Mouse (Mus musculus) urinary bladder, postnatal 4 days (tissue): Measurements from ENCODE around the gene Hoxd11.

Experiments used
- DNase-seq, 2 experiments: peaks; one replicate each; pipeline ENCODE4 v3.0.0; 2021 to 2022; ENCODE audit warnings: low spot score in 2 of 2

Hoxd11 gene

DNA sequence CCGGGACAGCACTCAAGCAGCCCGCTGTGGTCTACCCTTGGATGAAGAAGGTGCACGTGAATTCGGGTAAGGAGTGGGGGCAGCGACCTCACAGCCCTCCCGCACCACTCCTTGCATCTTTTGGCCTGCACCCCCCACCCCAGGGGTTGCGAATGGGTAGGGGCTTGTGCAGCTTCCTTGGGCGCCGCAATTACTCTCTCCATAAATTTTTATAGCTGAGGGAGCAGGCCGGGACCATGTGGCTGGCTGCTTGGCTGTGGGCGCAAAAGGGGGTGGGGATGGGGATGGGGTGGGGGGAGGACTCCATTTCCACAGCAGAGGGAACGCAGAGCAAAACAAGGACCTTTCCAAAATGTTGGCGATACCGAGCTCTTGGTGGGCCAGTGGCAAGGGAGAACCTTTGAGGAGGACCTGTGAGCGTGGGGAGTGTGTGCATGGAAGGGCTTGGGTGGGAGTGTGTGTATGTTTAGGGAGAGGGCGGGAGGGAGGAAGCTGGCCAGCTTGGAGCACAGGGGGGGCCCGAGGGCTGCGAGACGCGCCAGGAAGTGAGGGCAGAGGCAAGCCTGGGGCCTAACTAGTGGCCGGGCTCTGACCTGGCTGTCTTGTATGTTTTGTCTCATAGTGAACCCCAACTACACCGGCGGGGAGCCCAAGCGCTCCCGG, 48.4 kb downstream of the Hoxd11 start:
- no peak for DNase-seq

DNA sequence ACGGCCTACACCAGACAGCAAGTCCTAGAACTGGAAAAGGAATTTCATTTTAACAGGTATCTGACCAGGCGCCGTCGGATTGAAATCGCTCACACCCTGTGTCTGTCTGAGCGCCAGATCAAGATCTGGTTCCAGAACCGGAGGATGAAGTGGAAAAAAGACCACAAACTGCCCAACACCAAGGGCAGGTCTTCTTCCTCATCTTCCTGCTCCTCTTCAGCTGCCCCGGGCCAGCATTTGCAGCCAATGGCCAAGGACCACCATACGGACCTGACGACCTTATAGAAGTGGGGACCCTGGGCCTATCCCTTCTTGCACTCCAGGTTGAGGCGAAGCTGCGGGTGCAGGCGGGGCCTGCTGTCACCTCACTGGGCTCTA, 48.9 kb downstream of the Hoxd11 start:
- DNase-seq: no peak

DNA sequence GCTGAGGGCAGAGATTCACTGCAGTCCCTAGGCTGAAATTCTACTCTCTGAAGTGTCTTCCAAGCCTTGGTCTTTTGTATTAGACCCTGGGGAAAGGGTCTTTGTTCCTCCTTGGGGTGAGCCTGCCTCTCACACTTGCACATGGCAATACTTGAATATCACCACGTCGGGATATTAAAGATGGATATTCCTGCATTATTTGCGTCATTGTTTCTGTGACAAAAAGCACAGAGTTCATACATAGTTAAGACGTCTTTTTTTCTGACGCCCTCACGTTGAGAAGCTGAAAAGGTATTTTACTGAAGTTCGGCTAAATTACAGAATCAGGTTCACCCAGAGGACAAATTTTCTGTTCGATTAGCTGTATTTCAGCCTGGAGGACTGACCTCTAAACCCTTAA, 51.0 kb downstream of the Hoxd11 start:
- no peak for DNase-seq

DNA sequence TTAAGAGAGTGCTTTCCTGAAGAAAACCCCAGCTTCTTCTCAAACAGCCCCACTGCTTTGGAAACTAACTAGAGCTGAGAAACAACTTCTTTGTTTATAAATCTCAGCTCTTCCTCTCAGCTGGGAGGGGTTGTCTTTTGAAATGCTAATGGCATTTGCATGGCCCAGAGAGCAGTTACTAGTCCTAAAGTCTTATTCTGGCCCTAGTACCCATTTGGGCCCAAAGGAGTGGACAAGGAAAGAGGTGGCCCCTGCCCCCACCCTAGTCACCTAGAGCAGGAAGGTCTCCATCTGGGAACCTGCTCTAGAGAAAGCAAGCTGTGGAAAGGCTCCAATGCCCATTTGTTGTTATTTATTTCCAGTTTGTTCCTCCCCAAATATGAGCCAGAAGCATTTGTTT, 51.7 kb downstream of the Hoxd11 start:
- DNase-seq: no peak

DNA sequence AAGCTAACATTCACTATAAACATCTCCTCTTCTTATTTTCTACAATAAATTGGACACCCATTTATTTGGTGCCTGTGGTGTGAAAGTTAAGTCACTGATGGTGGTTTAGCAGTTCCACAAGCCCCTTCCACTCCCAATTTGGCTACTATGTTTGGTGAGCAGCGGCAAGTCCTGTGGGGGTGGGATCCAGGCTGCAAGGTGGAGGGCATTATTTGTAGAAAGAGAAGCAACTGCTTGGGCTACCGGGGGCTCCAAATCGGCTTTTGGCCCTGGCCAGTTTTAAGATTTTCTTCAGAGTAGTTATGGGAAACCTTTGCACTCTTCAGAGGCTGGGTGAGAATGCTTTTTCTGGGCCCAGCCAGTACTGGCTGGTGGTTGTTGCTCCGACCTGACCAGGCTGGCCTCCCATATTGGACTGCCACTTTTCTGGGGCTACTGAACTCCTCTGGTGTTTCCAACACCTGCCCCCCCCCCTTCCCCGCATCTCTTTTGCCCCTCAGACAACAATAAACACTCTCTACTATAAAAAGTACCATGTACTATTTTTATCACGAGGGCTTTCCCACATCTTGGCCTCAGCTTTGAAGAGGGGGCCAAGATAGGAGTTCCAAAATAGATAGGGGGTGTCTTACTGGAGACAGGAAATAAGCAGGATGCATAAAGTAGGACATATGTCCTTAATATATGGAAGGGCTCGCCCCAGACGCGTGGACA, 52.6 kb downstream of the Hoxd11 start:
- no peak for DNase-seq

DNA sequence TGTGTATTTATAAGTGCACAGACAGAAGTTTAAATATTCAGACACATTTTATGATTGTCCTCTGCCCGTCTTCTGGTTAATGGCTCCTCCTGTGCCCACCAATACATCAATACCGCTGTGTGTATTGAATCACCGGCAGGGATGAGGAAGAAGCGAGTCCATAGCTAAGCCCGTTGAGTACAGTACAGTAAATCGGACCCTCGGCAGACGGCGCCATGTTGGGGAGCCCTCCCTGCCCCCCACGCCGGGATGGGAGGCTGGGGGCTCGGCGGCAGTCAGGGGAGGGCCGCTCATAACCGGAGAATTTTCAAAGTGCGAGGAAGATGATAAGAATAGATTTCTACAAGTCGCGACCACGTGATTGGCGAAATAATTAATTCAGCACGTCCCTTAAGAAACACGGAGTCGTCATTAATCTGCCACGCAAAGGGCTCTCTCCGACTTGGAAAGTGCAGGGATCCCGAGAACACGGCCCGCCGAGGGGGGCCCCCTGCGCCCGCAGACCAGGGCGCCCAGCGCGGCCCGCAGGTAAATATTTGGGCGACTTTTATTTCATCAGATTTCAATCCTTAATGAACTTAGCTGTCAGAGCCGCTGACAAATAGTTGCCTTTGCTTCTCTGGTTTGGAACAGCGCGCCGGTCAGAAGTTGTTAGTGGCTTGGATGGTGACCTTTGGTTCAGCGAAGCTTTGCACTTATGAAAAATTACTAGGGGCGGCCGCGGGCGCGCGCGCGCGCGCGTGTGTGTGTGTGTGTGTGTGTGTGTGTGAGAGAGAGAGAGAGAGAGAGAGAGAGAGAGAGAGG, 53.4 kb downstream of the Hoxd11 start:
- no peak for DNase-seq

DNA sequence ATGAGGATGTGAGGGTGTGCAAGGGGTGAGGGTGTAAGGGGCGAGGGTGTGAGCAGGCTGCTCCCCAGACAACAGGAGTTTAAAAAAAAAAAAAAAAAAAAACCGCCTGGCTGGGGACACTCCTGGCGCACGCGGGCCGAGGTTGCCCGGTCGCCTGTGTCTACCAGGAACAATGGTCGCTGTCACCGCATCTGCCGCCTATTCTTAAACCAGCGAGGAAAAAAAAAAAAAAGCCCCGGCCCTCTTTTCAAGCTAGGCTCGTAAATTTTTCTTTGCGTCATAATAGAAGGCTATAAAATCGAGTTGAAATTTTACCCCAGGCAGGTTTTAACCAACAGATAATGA, 53.9 kb downstream of the Hoxd11 start:
- DNase-seq: no peak

DNA sequence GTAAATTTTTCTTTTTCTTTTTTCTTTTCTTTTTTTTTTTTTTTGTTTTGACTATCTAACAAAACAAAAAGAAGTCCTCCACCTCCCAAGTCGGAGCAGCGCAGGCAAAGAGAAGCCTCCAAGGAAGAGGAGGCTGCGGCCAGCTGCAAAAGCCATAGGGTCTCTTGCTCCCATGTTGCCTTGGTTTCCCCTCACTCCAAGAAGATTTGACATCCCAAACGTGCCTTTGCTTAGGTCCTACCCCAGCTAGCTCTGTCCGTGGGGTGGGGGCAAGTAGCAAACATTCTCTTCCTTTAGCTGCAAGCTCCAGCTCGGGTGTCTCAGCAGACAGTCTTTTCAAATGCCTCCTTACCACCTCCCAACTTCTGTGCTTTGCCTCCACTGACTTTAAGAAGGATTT, 54.4 kb downstream of the Hoxd11 start:
- no peak for DNase-seq

DNA sequence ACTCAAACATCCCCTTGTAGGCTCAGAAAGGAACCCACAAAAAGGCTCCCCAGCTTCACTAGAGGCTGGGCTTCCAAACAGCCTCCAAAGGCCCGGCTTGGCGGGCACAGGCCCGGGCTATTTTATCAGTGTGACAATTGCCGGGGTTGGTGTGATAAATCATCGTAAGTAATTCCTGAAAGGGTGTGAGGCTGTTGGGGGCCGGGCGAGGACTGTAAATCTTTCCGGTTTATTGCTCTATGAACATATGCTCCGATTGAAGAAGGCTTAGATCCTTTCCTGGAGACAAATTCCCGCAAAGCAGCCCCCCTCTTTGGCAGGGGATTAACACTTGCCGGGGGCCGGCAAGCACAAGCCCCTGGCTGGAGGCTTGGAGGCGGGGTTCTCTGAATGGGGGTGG, 55.1 kb downstream of the Hoxd11 start:
- no peak for DNase-seq

DNA sequence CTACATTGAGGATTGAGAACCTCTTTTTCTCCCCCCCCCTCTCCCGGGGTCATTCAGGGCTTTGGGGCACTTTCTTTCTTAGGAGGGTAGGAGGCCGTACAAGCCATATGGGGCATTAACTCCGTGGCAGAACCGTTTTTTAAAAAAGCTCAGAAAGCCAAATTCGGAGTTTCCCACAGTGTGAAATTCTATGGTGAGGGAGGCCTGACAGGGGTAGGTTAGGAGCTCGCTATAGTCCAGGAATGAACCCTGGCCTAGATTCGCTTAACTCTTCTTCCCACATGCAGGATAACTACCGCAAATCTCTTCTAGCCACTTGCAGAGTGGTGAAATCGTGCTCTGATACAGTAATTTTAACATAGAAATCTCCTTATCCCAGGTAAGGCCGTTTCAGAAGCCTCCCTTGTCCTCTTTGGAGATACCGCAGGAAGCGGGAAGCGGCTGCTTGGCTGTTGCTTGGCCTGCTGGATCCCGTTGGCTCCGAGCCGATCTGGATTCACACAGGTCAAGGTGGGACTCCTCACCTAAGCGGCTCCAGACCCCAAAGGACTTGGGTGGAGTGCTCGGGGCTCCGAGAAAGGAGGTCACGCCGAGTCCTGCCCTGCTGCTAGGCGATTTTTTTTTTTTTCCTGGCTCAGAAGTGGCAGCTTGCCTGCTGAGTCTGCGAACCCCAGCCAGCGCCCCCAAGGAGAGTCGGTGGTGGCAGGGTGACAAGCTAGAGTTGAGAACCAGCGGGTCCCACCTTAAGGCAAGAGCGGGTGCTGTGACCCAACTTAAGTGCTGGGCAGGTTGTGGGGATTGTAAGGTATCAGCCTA, 55.8 kb downstream of the Hoxd11 start:
- no peak for DNase-seq

DNA sequence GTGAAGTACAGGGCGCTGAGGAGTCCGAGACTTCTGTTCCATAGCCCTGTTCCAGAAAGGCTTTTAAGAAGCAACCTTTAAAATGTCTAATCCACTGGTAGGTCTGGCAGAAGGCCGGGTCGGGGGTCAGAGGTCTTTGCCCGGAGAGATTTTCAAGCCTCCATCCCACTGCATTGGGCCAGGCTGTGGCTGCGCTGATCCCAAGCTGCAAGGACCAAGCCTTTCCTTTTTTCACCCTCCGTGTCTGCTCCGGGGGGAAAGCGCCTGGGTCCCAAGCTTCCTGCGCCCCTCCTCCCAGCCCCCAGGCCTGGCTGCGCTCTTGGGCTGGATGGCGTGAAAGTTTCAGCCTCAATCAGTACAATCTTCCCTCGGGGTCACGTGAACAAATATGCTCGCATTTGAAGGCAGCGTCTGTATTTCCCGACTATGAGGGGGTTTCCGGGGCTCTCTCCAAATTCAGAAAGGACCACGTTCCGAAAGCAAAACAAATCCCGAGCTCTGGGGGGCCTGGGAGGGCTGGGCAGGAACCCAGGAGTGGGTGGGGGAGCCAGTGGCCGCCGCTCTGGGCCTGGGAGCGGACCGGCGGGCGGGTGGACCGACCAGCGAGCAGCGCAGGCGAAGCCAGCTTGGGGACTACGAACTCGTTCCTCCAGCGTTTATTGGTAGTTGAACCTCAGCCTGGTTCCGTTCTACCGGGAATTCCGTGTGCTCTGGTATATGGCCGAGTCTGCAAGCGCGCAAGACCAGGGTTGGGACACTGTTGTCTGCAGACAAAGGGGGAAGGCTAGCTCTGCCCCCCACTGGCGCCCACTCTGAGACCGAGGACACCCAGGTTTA, 56.7 kb downstream of the Hoxd11 start:
- no peak for DNase-seq
